Mouse (Mus musculus): ENCODE measurements around the gene Tmf1.

Gene Tmf1

GRCm38 (mm10) chr6:97202477-97202876, 23.6 kb upstream of the Tmf1 start:
- DNase-seq: no peak

- DNase-seq: no peak
Observed at GRCm38 (mm10) chr6:97200437-97200836, 21.5 kb upstream of the Tmf1 start.

GRCm38 (mm10) chr6:97179367-97179828, 476 bp upstream of the Tmf1 start:
- no peak for DNase-seq

- DNase-seq: peak; percentile 57
Observed at GRCm38 (mm10) chr6:97175716-97176115, 3.2 kb downstream of the Tmf1 start.

- no peak for DNase-seq
Observed at GRCm38 (mm10) chr6:97150156-97150555, 28.8 kb downstream of the Tmf1 start.

- no peak for DNase-seq
Observed at GRCm38 (mm10) chr6:97149721-97150120, 29.2 kb downstream of the Tmf1 start.

- peak; percentile 86 for DNase-seq
Observed at GRCm38 (mm10) chr6:97148383-97149251, 30.3 kb downstream of the Tmf1 start, which contains the start of gene Eogt. Gene Eogt, minus strand, starts transcription at chr6:97149182.

- peak; percentile 39 for DNase-seq
Observed at GRCm38 (mm10) chr6:97147755-97148382, 31.1 kb downstream of the Tmf1 start.

- no peak for DNase-seq
Observed at GRCm38 (mm10) chr6:97145156-97145555, 33.8 kb downstream of the Tmf1 start.

- DNase-seq: peak; percentile 84
Observed at GRCm38 (mm10) chr6:97144359-97144758, 34.6 kb downstream of the Tmf1 start.

- no peak for DNase-seq
Observed at GRCm38 (mm10) chr6:97142611-97143010, 36.3 kb downstream of the Tmf1 start.

- no peak for DNase-seq
Observed at GRCm38 (mm10) chr6:97141811-97142210, 37.1 kb downstream of the Tmf1 start.

GRCm38 (mm10) chr6:97132707-97133303, 46.1 kb downstream of the Tmf1 start:
- DNase-seq: no peak

GRCm38 (mm10) chr6:97131808-97132207, 47.1 kb downstream of the Tmf1 start:
- DNase-seq: no peak

GRCm38 (mm10) chr6:97130979-97131378, 47.9 kb downstream of the Tmf1 start:
- DNase-seq: no peak

- DNase-seq: peak; percentile 47
Observed at GRCm38 (mm10) chr6:97124336-97125010, 54.4 kb downstream of the Tmf1 start.

GRCm38 (mm10) chr6:97120922-97121321, 58.0 kb downstream of the Tmf1 start:
- DNase-seq: no peak

GRCm38 (mm10) chr6:97118327-97118726, 60.6 kb downstream of the Tmf1 start:
- no peak for DNase-seq

GRCm38 (mm10) chr6:97116896-97117295, 62.0 kb downstream of the Tmf1 start:
- DNase-seq: no peak

GRCm38 (mm10) chr6:97114821-97115220, 64.1 kb downstream of the Tmf1 start:
- no peak for DNase-seq

GRCm38 (mm10) chr6:97112177-97112576, 66.7 kb downstream of the Tmf1 start:
- DNase-seq: no peak

- no peak for DNase-seq
Observed at GRCm38 (mm10) chr6:97106777-97107176, 72.1 kb downstream of the Tmf1 start.

GRCm38 (mm10) chr6:97106106-97106505, 72.8 kb downstream of the Tmf1 start:
- DNase-seq: no peak
